Mouse (Mus musculus): Measurements from ENCODE around the gene Atp5s.

The Atp5s gene

GRCm38 (mm10) chr12:69724711-69725460 lies at the start of gene Atp5s, which contains the start of gene L2hgdh:
Gene Atp5s (plus strand): TSS chr12:69724950.
Gene L2hgdh (minus strand): TSS chr12:69724873.
- in situ Hi-C loops (cut with MseI, MboI), result no loop called here

GRCm38 (mm10) chr12:69676157-69676556 lies 48.6 kb upstream of the Atp5s start:
- in situ Hi-C loops (cut with MseI, MboI), result no loop called here

GRCm38 (mm10) chr12:69680635-69681565 lies 43.9 kb upstream of the Atp5s start:
- in situ Hi-C loops (cut with MseI, MboI), result no loop called here

- in situ Hi-C loops (cut with MseI, MboI), result no loop called here
These were observed 43.1 kb upstream of the Atp5s start, which contains the start of gene Sos2 for GRCm38 (mm10) chr12:69681566-69682061. Gene Sos2 (minus strand): TSS chr12:69681852.

GRCm38 (mm10) chr12:69682065-69682787 lies 42.5 kb upstream of the Atp5s start:
- in situ Hi-C loops (cut with MseI, MboI), result no loop called here

- in situ Hi-C loops (cut with MseI, MboI), result no loop called here
These were observed 41.8 kb upstream of the Atp5s start for GRCm38 (mm10) chr12:69682788-69683419.

GRCm38 (mm10) chr12:69683537-69683936 lies 41.2 kb upstream of the Atp5s start:
- in situ Hi-C loops (cut with MseI, MboI), result no loop called here

- in situ Hi-C loops (cut with MseI, MboI), result no loop called here
These were observed 36.4 kb upstream of the Atp5s start for GRCm38 (mm10) chr12:69688368-69688767.

GRCm38 (mm10) chr12:69689094-69689493 lies 35.7 kb upstream of the Atp5s start:
- in situ Hi-C loops (cut with MseI, MboI), result no loop called here

GRCm38 (mm10) chr12:69690714-69691113 lies 34.0 kb upstream of the Atp5s start:
- in situ Hi-C loops (cut with MseI, MboI), result no loop called here

GRCm38 (mm10) chr12:69693471-69693870 lies 31.3 kb upstream of the Atp5s start:
- in situ Hi-C loops (cut with MseI, MboI), result no loop called here

- in situ Hi-C loops (cut with MseI, MboI), result no loop called here
These were observed 28.0 kb upstream of the Atp5s start for GRCm38 (mm10) chr12:69696746-69697145.

GRCm38 (mm10) chr12:69698352-69698751 lies 26.4 kb upstream of the Atp5s start:
- in situ Hi-C loops (cut with MseI, MboI), result no loop called here

GRCm38 (mm10) chr12:69704799-69705458 lies 19.8 kb upstream of the Atp5s start:
- in situ Hi-C loops (cut with MseI, MboI), result no loop called here

GRCm38 (mm10) chr12:69713628-69714027 lies 11.1 kb upstream of the Atp5s start:
- in situ Hi-C loops (cut with MseI, MboI), result no loop called here

GRCm38 (mm10) chr12:69722857-69723256 lies 1.9 kb upstream of the Atp5s start:
- in situ Hi-C loops (cut with MseI, MboI), result no loop called here

- in situ Hi-C loops (cut with MseI, MboI), result no loop called here
These were observed 1.4 kb upstream of the Atp5s start for GRCm38 (mm10) chr12:69723376-69723775.

- in situ Hi-C loops (cut with MseI, MboI), result no loop called here
These were observed 586 bp upstream of the Atp5s start for GRCm38 (mm10) chr12:69724018-69724710.

- in situ Hi-C loops (cut with MseI, MboI), result no loop called here
These were observed 4.5 kb downstream of the Atp5s start for GRCm38 (mm10) chr12:69729246-69729645.

- in situ Hi-C loops (cut with MseI, MboI), result no loop called here
These were observed 5.6 kb downstream of the Atp5s start for GRCm38 (mm10) chr12:69730306-69730705.
